Mouse (Mus musculus): ENCODE results near the gene Fam155a. TPM values are rescaled to one million over a fixed set of nuclear protein-coding genes. Genes with fewer than 3 reads are reported as not detected.

Fam155a gene
- polyA plus RNA-seq, 1 experiment from 2014 or later, result 0.93 TPM

DNA sequence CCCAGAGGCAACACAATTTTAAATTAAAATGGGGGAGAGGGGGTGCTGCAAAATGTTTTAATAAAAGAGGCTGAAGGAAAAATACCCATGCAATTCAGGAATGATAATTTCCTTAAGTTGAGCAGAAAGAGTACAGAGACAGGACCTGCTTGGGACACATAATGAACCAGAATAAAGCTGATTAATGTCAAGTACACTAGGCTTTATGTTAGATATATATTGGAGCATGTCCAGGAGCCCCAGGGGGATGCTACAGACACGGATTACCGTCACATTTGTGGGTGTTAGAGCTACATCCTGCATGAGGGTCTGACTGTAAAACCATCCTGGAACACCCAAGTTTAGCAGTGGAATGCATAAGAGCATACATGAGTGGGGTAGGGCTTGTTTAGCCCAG is 223.4 kb downstream of the Fam155a start:
- DNase-seq (ENCODE audit: low spot score), result no peak
- Histone ChIP-seq H3K4me1 (replicated peaks; ENCODE audit: control insufficient read depth, insufficient read depth) (no peaks in the 10 kb centered on the region), H3K27me3 (ENCODE audit: control insufficient read depth, insufficient read depth, low read length) (no peaks in the 10 kb centered on the region), H3K9me3 (ENCODE audit: control insufficient read depth, low read length) (no peaks in the 10 kb centered on the region), H3K9ac (ENCODE audit: low read length) (no peak overlapping the region), H3K27ac (replicated peaks) (no peak overlapping the region), H3K4me2 (replicated peaks; ENCODE audit: low read depth) (no peak overlapping the region), H3K4me3 (ENCODE audit: low read depth, low read length) (no peak overlapping the region), H3K36me3 (ENCODE audit: control insufficient read depth, insufficient read depth, low read length) (no peaks in the 10 kb centered on the region)
- TF ChIP-seq CTCF (IDR thresholded peaks at IDR 0.05; ENCODE audit: low read depth) (no peak), EP300 (optimal IDR thresholded peaks at IDR 0.05) (no peak)
- no peak for ATAC-seq (ENCODE audit: low FRiP score, low TSS enrichment)
- 50% methylated on average over 2 of the region's 2 CpGs for WGBS

DNA sequence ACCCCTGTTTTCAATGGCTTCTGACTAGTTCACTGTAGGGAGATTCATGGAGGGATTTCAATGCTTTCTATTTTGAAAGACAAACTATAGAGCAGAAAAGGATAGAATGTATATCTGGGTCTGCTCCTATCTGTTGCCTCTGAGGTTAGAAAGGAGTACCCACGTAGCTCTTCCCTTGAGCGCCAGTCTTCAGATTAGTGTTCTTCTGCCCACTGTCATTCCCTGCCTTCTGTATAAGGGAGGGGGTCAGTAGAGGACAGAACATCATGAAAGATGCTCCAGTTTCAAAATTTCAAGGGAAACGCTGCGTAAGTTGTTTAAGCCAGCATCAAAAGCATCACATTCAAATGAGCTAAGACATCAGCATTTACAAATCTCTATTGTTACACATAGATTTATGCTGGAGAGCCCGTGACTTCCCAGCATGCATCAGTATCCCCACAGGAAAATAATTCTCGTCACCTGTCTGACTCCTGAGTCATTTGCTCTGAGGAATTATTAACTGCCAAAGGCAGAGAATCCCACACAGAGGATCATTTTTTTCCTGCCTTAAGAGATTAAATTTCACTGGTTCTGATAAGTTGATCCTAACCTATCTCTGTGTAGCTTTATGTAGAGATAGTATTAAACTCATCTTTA is 223.9 kb downstream of the Fam155a start:
- Histone ChIP-seq H3K27me3 (ENCODE audit: control insufficient read depth, insufficient read depth, low read length) (no peaks in the 10 kb centered on the region), H3K9me3 (ENCODE audit: control insufficient read depth, low read length) (no peaks in the 10 kb centered on the region), H3K4me3 (ENCODE audit: low read depth, low read length) (no peak overlapping the region), H3K36me3 (ENCODE audit: control insufficient read depth, insufficient read depth, low read length) (no peaks in the 10 kb centered on the region), H3K4me2 (replicated peaks; ENCODE audit: low read depth) (no peak overlapping the region), H3K27ac (replicated peaks) (no peak overlapping the region), H3K4me1 (replicated peaks; ENCODE audit: control insufficient read depth, insufficient read depth) (no peaks in the 10 kb centered on the region), H3K9ac (ENCODE audit: low read length) (no peak overlapping the region)
- ATAC-seq (ENCODE audit: low FRiP score, low TSS enrichment) (no peak), DNase-seq (ENCODE audit: low spot score) (no peak)
- TF ChIP-seq EP300 (optimal IDR thresholded peaks at IDR 0.05) (no peak), CTCF (IDR thresholded peaks at IDR 0.05; ENCODE audit: low read depth) (no peak)
- WGBS, result 64% methylated on average over 6 of the region's 6 CpGs

DNA sequence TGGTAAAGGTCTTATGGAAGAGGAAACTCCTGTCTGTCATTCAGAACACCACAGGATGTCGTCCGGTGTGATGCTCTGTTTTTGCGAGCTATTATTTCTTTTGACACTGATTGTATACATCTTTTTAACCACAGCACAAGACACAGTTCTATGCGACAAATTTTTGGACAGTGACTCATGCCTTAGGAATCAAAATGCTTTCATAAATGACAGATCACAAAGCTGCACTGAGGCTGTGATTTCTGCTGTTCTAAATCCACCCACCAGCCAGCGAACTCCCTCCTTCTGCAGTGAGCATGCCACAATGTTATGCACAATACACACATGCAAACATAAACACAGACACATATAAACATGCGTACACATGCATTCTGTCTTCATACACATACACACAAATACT is 224.5 kb downstream of the Fam155a start:
- no peaks in the 10 kb centered on the region for H3K9me3 ChIP-seq (ENCODE audit: control insufficient read depth, low read length)
- no peak overlapping the region for H3K9ac ChIP-seq (ENCODE audit: low read length)
- DNase-seq (ENCODE audit: low spot score) (no peak), ATAC-seq (ENCODE audit: low FRiP score, low TSS enrichment) (no peak)
- no peaks in the 10 kb centered on the region for H3K36me3 ChIP-seq (ENCODE audit: control insufficient read depth, insufficient read depth, low read length)
- H3K27ac ChIP-seq (replicated peaks), result no peak overlapping the region
- no peak for TF ChIP-seq CTCF (IDR thresholded peaks at IDR 0.05; ENCODE audit: low read depth)
- no peak for TF ChIP-seq EP300 (optimal IDR thresholded peaks at IDR 0.05)
- WGBS, result 45% methylated on average over 6 of the region's 6 CpGs
- no peak overlapping the region for H3K4me2 ChIP-seq (replicated peaks; ENCODE audit: low read depth)
- H3K4me3 ChIP-seq (ENCODE audit: low read depth, low read length), result no peak overlapping the region
- H3K4me1 ChIP-seq (replicated peaks; ENCODE audit: control insufficient read depth, insufficient read depth), result no peaks in the 10 kb centered on the region
- no peaks in the 10 kb centered on the region for H3K27me3 ChIP-seq (ENCODE audit: control insufficient read depth, insufficient read depth, low read length)

DNA sequence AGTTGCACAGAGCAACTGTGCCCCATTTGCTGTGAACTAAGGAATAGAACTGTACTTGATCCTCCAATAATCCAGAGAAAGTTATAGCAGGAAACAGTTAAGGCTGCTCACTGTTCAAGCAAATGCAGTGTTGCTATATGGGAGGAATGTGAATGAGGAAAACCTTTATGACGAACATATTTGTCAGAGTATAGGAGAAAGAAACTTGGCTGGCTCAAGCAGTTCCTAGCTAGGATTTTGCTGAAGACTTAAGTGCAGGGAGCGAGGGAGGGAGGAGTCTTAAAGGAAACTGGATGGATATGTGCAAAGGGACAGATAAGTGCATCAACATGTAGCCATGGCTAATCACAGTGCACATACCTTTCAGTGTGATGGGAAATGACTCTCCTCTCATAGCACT is 225.3 kb downstream of the Fam155a start:
- Histone ChIP-seq H3K9me3 (ENCODE audit: control insufficient read depth, low read length) (no peaks in the 10 kb centered on the region), H3K36me3 (ENCODE audit: control insufficient read depth, insufficient read depth, low read length) (no peaks in the 10 kb centered on the region), H3K4me2 (replicated peaks; ENCODE audit: low read depth) (no peak overlapping the region), H3K4me1 (replicated peaks; ENCODE audit: control insufficient read depth, insufficient read depth) (no peaks in the 10 kb centered on the region), H3K27ac (replicated peaks) (no peak overlapping the region), H3K9ac (ENCODE audit: low read length) (no peak overlapping the region), H3K27me3 (ENCODE audit: control insufficient read depth, insufficient read depth, low read length) (no peaks in the 10 kb centered on the region), H3K4me3 (ENCODE audit: low read depth, low read length) (no peak overlapping the region)
- DNase-seq (ENCODE audit: low spot score), result no peak
- WGBS, result 32% methylated on average over 2 of the region's 2 CpGs
- no peak for ATAC-seq (ENCODE audit: low FRiP score, low TSS enrichment)
- TF ChIP-seq CTCF (IDR thresholded peaks at IDR 0.05; ENCODE audit: low read depth), result no peak
- TF ChIP-seq EP300 (optimal IDR thresholded peaks at IDR 0.05), result no peak

DNA sequence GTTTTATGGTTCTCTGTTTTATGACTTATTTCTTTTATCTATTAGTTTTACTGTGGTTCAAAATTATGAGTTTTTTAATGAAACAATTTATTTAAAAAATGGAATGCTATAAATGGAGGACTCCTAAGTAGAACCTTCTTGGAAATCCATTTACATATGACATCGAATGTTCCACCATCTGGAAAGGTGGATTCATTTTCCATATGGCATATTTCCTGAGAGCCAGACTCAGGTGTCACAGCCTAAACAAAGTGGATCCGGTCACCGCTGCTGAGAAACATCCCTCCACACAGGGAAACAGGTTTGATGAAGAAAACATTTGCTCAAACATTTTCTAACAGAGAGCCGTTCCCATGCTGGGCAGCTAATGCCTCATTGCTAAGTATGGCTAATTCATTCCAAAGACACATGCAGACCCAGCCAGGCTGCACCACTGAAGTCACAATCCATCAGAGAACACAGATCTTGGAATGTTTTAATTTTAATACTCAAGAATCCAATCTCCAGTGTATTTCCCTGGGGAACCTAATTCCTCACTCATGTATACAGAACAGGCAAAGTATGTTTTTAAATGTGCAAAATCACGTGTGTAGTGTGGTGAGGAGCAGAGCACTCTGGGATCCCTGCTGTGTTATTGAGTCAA is 235.1 kb downstream of the Fam155a start:
- no peak overlapping the region for H3K4me3 ChIP-seq (ENCODE audit: low read depth, low read length)
- WGBS, result 63% methylated on average over 5 of the region's 5 CpGs
- H3K9me3 ChIP-seq (ENCODE audit: control insufficient read depth, low read length), result no peaks in the 10 kb centered on the region
- DNase-seq (ENCODE audit: low spot score), result no peak
- no peak for TF ChIP-seq EP300 (optimal IDR thresholded peaks at IDR 0.05)
- no peaks in the 10 kb centered on the region for H3K36me3 ChIP-seq (ENCODE audit: control insufficient read depth, insufficient read depth, low read length)
- H3K4me2 ChIP-seq (replicated peaks; ENCODE audit: low read depth), result no peak overlapping the region
- no peak overlapping the region for H3K27ac ChIP-seq (replicated peaks)
- H3K9ac ChIP-seq (ENCODE audit: low read length), result no peak overlapping the region
- no peak for ATAC-seq (ENCODE audit: low FRiP score, low TSS enrichment)
- no peaks in the 10 kb centered on the region for H3K4me1 ChIP-seq (replicated peaks; ENCODE audit: control insufficient read depth, insufficient read depth)
- H3K27me3 ChIP-seq (ENCODE audit: control insufficient read depth, insufficient read depth, low read length), result no peaks in the 10 kb centered on the region

DNA sequence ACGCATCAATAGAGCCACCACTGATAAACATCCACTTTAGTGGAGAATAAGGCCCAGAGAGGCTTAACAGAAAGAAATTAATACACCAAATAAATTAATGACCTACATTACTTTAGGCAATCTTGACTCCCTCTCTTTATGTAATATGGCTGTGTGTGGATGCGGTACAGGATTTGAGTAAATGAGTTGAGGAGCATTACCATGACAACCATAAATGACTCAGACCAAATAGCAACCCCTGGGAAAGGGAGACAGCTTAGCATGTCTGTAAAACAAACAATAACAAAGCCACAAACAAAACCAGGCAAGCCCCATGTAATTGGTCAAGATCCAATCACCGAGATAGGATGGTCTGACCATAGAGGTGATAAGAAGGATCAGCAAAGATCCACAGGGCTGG is 244.4 kb downstream of the Fam155a start:
- H3K4me1 ChIP-seq (replicated peaks; ENCODE audit: control insufficient read depth, insufficient read depth), result no peaks in the 10 kb centered on the region
- TF ChIP-seq CTCF (IDR thresholded peaks at IDR 0.05; ENCODE audit: low read depth) (no peak), EP300 (optimal IDR thresholded peaks at IDR 0.05) (no peak)
- H3K4me2 ChIP-seq (replicated peaks; ENCODE audit: low read depth), result no peak overlapping the region
- no peaks in the 10 kb centered on the region for H3K9me3 ChIP-seq (ENCODE audit: control insufficient read depth, low read length)
- H3K4me3 ChIP-seq (ENCODE audit: low read depth, low read length), result no peak overlapping the region
- no peaks in the 10 kb centered on the region for H3K27me3 ChIP-seq (ENCODE audit: control insufficient read depth, insufficient read depth, low read length)
- ATAC-seq (ENCODE audit: low FRiP score, low TSS enrichment), result no peak
- WGBS, result 77% methylated on average over 3 of the region's 3 CpGs
- H3K9ac ChIP-seq (ENCODE audit: low read length), result no peak overlapping the region
- no peaks in the 10 kb centered on the region for H3K36me3 ChIP-seq (ENCODE audit: control insufficient read depth, insufficient read depth, low read length)
- DNase-seq (ENCODE audit: low spot score), result no peak
- no peak overlapping the region for H3K27ac ChIP-seq (replicated peaks)

Measured in stomach, postnatal 0 days (tissue).